Mouse (Mus musculus): ENCODE data around the gene Lrriq3. TPM values are rescaled to one million over a fixed set of nuclear protein-coding genes. Genes with fewer than 3 reads are reported as not detected.

Lrriq3 gene
- polyA plus RNA-seq, 1 experiment: 51.5 TPM

DNA sequence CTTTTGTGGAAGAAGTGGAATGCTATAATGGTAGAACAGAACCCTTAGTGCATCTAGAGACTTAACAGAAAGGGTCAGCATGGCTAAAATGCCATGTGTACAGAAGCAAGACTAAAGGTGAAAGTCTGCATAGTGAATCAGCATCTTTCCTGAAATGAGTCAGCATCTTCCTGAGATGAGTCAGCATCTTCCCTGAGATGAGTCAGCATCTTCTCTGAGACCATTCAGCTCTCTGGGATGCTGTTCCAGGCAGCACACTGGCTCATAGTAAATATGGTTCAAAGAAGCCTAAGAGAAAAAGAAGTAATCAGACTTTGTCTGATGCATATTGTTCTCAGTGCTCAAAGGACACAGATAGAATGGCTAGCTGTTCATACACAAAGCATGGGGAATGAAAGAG, 142.3 kb downstream of the Lrriq3 start:
- Histone ChIP-seq H3K4me1 (ENCODE audit: control insufficient read depth, insufficient read depth, low read length) (no peaks in the 10 kb centered on the region), H3K27me3 (ENCODE audit: control insufficient read depth, insufficient read depth, low read length) (no peaks in the 10 kb centered on the region), H3K27ac (ENCODE audit: control insufficient read depth, insufficient read depth, low read depth, low read length) (no peak overlapping the region), H3K4me3 (ENCODE audit: control insufficient read depth, low read depth, low read length) (no peak overlapping the region), H3K36me3 (ENCODE audit: control insufficient read depth, insufficient read depth, low read length) (no peaks in the 10 kb centered on the region)
- no peak for TF ChIP-seq POLR2A (IDR thresholded peaks at IDR 0.05; ENCODE audit: control insufficient read depth, low read depth, low read length)
- no peak for TF ChIP-seq CTCF (IDR thresholded peaks at IDR 0.05; ENCODE audit: control insufficient read depth, insufficient read depth, insufficient replicate concordance, low read depth, low read length)

Other genes with a start within 250 kb of the Lrriq3 start
- gene Tnni3k, start 38.0 kb upstream of the Lrriq3 start, polyA plus RNA-seq (2012; rRNA removed): not detected in 2 replicates
- gene Fpgt, start within 50 bp of the Lrriq3 start, polyA plus RNA-seq (2012; rRNA removed): 8.2 and 12.5 TPM in 2 replicates